In genomic region chr10:30537734-30538537, GRCm38 (mm10) we compare ENCODE assay signal across 8 mouse cellular contexts.
DNase-seq lines count a peak whose midpoint lies in the region; ATAC-seq lines count a peak whose summit lies in the region.

No protein-coding gene starts in this region.

- H3K27ac ChIP-seq in lung, embryonic 15.5 days, result no peak overlapping the region
- H3K27ac ChIP-seq in stomach, embryonic 14.5 days (ENCODE audit: low read length), result no peak overlapping the region

- WGBS in lung, embryonic 15.5 days, result 50% methylated on average over 10 of the region's 10 CpGs
- 65% methylated on average over 10 of the region's 10 CpGs for WGBS in stomach, embryonic 14.5 days

- no peaks in the 10 kb centered on the region for H3K27me3 ChIP-seq in lung, embryonic 15.5 days
- no peaks in the 10 kb centered on the region for H3K27me3 ChIP-seq in stomach, embryonic 14.5 days (ENCODE audit: control insufficient read depth, insufficient read depth, low read length)

- peak; percentile 40 for DNase-seq in heart, adult 11 months
- DNase-seq in heart, adult 18-20 months, result no peak
- DNase-seq in 3T3-L1 (ENCODE audit: low read depth, low spot score), result peak; percentile 46
- DNase-seq in adrenal gland, adult 8-10 months, result peak; percentile 14

- H3K36me3 ChIP-seq in lung, embryonic 15.5 days, result peaks cover 12% of the 10 kb centered on the region
- peaks cover 10% of the 10 kb centered on the region; the same call in 1 of the 2 replicates for H3K36me3 ChIP-seq in stomach, embryonic 14.5 days (ENCODE audit: control insufficient read depth, insufficient read depth, low read length)

- H3K4me1 ChIP-seq in lung, embryonic 15.5 days, result no peaks in the 10 kb centered on the region; the same call in 1 of the 2 replicates
- no peaks in the 10 kb centered on the region for H3K4me1 ChIP-seq in stomach, embryonic 14.5 days (ENCODE audit: control insufficient read depth, insufficient read depth, low read length)

- ATAC-seq in hematopoietic stem cell, adult 5-6 weeks (replicated peaks in 1 of 2; ENCODE audit: insufficient read depth in 1 of 2, low FRiP score in 2 of 2, low TSS enrichment in 1 of 2, low read depth in 1 of 2, poor library complexity in 2 of 2, severe bottlenecking in 2 of 2), result peak; percentile 67 to 68
- peak; percentile 52; the same call in 1 of the 2 replicates for ATAC-seq in lung, embryonic 15.5 days (ENCODE audit: borderline replicate concordance, extremely low read depth, low FRiP score, low TSS enrichment)
- ATAC-seq in stomach, embryonic 14.5 days (ENCODE audit: insufficient number of reproducible peaks, insufficient read depth, low FRiP score, low read depth), result peak; percentile 53; the same call in 1 of the 2 replicates
- no peak for ATAC-seq in erythroid progenitor cell, adult 5-6 weeks (replicated peaks; ENCODE audit: low FRiP score, poor library complexity, severe bottlenecking)

- H3K4me3 ChIP-seq in lung, embryonic 15.5 days, result no peak overlapping the region
- no peak overlapping the region for H3K4me3 ChIP-seq in stomach, embryonic 14.5 days (ENCODE audit: low read depth, low read length)

- no peak overlapping the region for H3K4me2 ChIP-seq in lung, embryonic 15.5 days
- no peak overlapping the region for H3K4me2 ChIP-seq in stomach, embryonic 14.5 days (replicated peaks; ENCODE audit: low read depth, low read length)

- no peaks in the 10 kb centered on the region for H3K9me3 ChIP-seq in lung, embryonic 15.5 days
- H3K9me3 ChIP-seq in stomach, embryonic 14.5 days (ENCODE audit: control insufficient read depth, low read depth, low read length), result no peaks in the 10 kb centered on the region

- no peak overlapping the region for H3K9ac ChIP-seq in lung, embryonic 15.5 days
- H3K9ac ChIP-seq in stomach, embryonic 14.5 days (replicated peaks; ENCODE audit: low read depth, low read length), result no peak overlapping the region

Comparison
In these comparisons a context has a peak if more than half of its experiments do, and no peak if none do; other contexts are left out.
1. DNase-seq: peak in heart, adult 11 months (single experiment), 3T3-L1 (single experiment) and adrenal gland, adult 8-10 months (single experiment); none in heart, adult 18-20 months (0 of 2).